8 mouse cellular contexts compared by ENCODE assay signal in genomic region chr2:50066968-50067315, GRCm38 (mm10). TPM values are rescaled to one million over a fixed set of nuclear protein-coding genes. Genes with fewer than 3 reads are reported as not detected.
A peak's percentile ranks its signal among the peaks of the same experiment; 100 is the strongest.
DNase-seq lines count a peak whose midpoint lies in the region; ATAC-seq and TF ChIP-seq lines count a peak whose summit lies in the region.

No protein-coding gene starts in this region.

- no peak for ATAC-seq in heart, embryonic 12.5 days (ENCODE audit: insufficient number of reproducible peaks, low FRiP score)
- no peak for ATAC-seq in forebrain, embryonic 16.5 days
- ATAC-seq in liver, embryonic 15.5 days (ENCODE audit: insufficient read depth) = no peak

- no peak overlapping the region for H3K27ac ChIP-seq in heart, embryonic 12.5 days (ENCODE audit: poor library complexity, severe bottlenecking)
- no peak overlapping the region for H3K27ac ChIP-seq in forebrain, embryonic 16.5 days (ENCODE audit: low read length)
- H3K27ac ChIP-seq in liver, embryonic 15.5 days (replicated peaks) = no peak overlapping the region

- H3ac ChIP-seq in C2C12 (ENCODE audit: control insufficient read depth, insufficient read length, low read depth) = peak overlapping the region; percentile 88

- no peaks in the 10 kb centered on the region for H3K79me2 ChIP-seq in C2C12 (ENCODE audit: control insufficient read depth, insufficient read depth)

- H3K4me3 ChIP-seq in heart, embryonic 12.5 days = peak overlapping the region; percentile 74
- H3K4me3 ChIP-seq in C2C12 (ENCODE audit: insufficient read depth, poor library complexity, severe bottlenecking) = peak overlapping the region; percentile 23
- peak overlapping the region; percentile 60 for H3K4me3 ChIP-seq in forebrain, embryonic 16.5 days (replicated peaks; ENCODE audit: low read length)
- H3K4me3 ChIP-seq in liver, embryonic 15.5 days (replicated peaks) = peak overlapping the region; percentile 52

- WGBS in heart, embryonic 12.5 days = 2% methylated on average over 9 of the region's 9 CpGs
- under 1% methylated on average over 9 of the region's 9 CpGs for WGBS in forebrain, embryonic 16.5 days
- WGBS in liver, embryonic 15.5 days (ENCODE audit: insufficient replicate concordance) = 3% methylated on average over 9 of the region's 9 CpGs

- no peak for TF ChIP-seq CTCF in C2C12 (IDR thresholded peaks at IDR 0.05; ENCODE audit: control insufficient read depth, insufficient read depth, insufficient read length)

- H3K4me2 ChIP-seq in heart, embryonic 12.5 days = peak overlapping the region; percentile 74
- H3K4me2 ChIP-seq in forebrain, embryonic 16.5 days (ENCODE audit: low read length) = peak overlapping the region; percentile 97
- H3K4me2 ChIP-seq in liver, embryonic 15.5 days = peak overlapping the region; percentile 68

- no peaks in the 10 kb centered on the region for H3K9me3 ChIP-seq in heart, embryonic 12.5 days (replicated peaks)
- no peaks in the 10 kb centered on the region for H3K9me3 ChIP-seq in forebrain, embryonic 16.5 days (ENCODE audit: control insufficient read depth, low read length)
- H3K9me3 ChIP-seq in liver, embryonic 15.5 days (replicated peaks) = no peaks in the 10 kb centered on the region

- no peaks in the 10 kb centered on the region for H3K79me3 ChIP-seq in C2C12 (ENCODE audit: low read depth)

- H3K36me3 ChIP-seq in heart, embryonic 12.5 days = no peaks in the 10 kb centered on the region
- H3K36me3 ChIP-seq in C2C12 (ENCODE audit: control insufficient read depth, insufficient read depth) = no peaks in the 10 kb centered on the region
- no peaks in the 10 kb centered on the region for H3K36me3 ChIP-seq in forebrain, embryonic 16.5 days (ENCODE audit: control insufficient read depth, insufficient read depth)
- H3K36me3 ChIP-seq in liver, embryonic 15.5 days (replicated peaks) = no peaks in the 10 kb centered on the region

- DNase-seq in heart, postnatal 4 days = no peak
- DNase-seq in urinary bladder, postnatal 25 days (ENCODE audit: low spot score) = no peak
- no peak for DNase-seq in left cerebral cortex, adult 9 months (ENCODE audit: low spot score in 2 of 2)
- DNase-seq in thymus, adult 18-20 months = no peak

- peak overlapping the region; percentile 77 for H3K9ac ChIP-seq in heart, embryonic 12.5 days
- H3K9ac ChIP-seq in forebrain, embryonic 16.5 days (replicated peaks; ENCODE audit: low read depth, low read length) = peak overlapping the region; percentile 71
- H3K9ac ChIP-seq in liver, embryonic 15.5 days = no peak overlapping the region

- no peaks in the 10 kb centered on the region for H3K27me3 ChIP-seq in heart, embryonic 12.5 days (replicated peaks)
- no peaks in the 10 kb centered on the region for H3K27me3 ChIP-seq in C2C12 (ENCODE audit: control insufficient read depth, insufficient read depth, insufficient read length)
- no peaks in the 10 kb centered on the region for H3K27me3 ChIP-seq in forebrain, embryonic 16.5 days (replicated peaks; ENCODE audit: control insufficient read depth, insufficient read depth, low read length)
- peaks cover 37% of the 10 kb centered on the region for H3K27me3 ChIP-seq in liver, embryonic 15.5 days

- H3K4me1 ChIP-seq in heart, embryonic 12.5 days (replicated peaks) = peaks cover 31% of the 10 kb centered on the region
- H3K4me1 ChIP-seq in forebrain, embryonic 16.5 days (replicated peaks; ENCODE audit: control insufficient read depth, insufficient read depth, low read length) = peaks cover 20% of the 10 kb centered on the region
- no peaks in the 10 kb centered on the region for H3K4me1 ChIP-seq in liver, embryonic 15.5 days (replicated peaks)

TF ChIP-seq in C2C12, 6 proteins besides CTCF, POLR2A, EP300 and RAD21:
- TF ChIP-seq FOSL1 (IDR thresholded peaks at IDR 0.05; ENCODE audit: insufficient read depth, low read length, poor library complexity, severe bottlenecking) = no peak
- TF ChIP-seq MYOD1 (IDR thresholded peaks at IDR 0.05; ENCODE audit: control insufficient read depth, insufficient read length, low read depth) = no peak
- no peak for TF ChIP-seq USF1 (IDR thresholded peaks at IDR 0.05; ENCODE audit: low read depth)
- TF ChIP-seq MAX (IDR thresholded peaks at IDR 0.05) = no peak
- no peak for TF ChIP-seq MYOG (IDR thresholded peaks at IDR 0.05; ENCODE audit: control insufficient read depth, extremely low read depth, insufficient read length)
- no peak for TF ChIP-seq CEBPB (IDR thresholded peaks at IDR 0.05; ENCODE audit: low read depth)

RNA-seq across cellular contexts. Expression of gene Lypd6, which starts 0.7 kb away (rescaled TPM):
- 5.4 TPM in 2 replicates for polyA plus RNA-seq in heart, embryonic 12.5 days (2016; fragmentation: Nextera tagmentation; extraction: Ambion mirVana)
- total RNA-seq in heart, postnatal 4 days (2021) = under 1 TPM; 0.67 to 0.90 TPM
- 0.55 TPM for polyA plus RNA-seq in C2C12 (2012; fragmentation: generic; extraction: Trizol)
- polyA plus RNA-seq in forebrain, embryonic 16.5 days (2015; fragmentation: Nextera tagmentation; extraction: Ambion mirVana) = 14.3 and 18.3 TPM in 2 replicates
- polyA plus RNA-seq in liver, embryonic 15.5 days (2015; fragmentation: Nextera tagmentation; extraction: Ambion mirVana) = 0.13 and 0.40 TPM in 2 replicates

Comparison
In these comparisons a context has a peak if more than half of its experiments do, and no peak if none do; other contexts are left out.
1. H3K4me3 ChIP-seq: peak in every context shown above with its lines; median percentile 74 in heart, embryonic 12.5 days; 60 in forebrain, embryonic 16.5 days; 52 in liver, embryonic 15.5 days; 23 in C2C12.